Mouse (Mus musculus): ENCODE data around the gene Plxna1.

DNA sequence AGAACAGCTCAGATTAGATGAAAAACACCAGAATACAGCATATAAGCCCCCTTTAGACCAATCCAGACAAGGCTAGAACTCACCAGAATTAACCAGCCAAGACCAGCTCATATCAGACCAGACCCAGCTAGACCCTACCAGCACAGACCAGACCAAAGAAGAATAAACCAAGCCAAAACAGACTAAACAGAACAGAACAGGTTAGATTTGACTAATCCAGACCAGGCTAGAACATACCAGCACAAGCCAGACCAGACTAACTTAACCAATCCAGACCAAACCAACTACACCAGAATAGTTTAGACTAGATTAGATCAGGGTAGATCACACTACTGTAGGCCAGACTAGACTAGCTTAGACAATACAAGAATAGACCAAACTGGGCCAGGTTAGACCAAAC is 77.3 kb downstream of the Plxna1 start:
- TF ChIP-seq POLR2A (IDR thresholded peaks at IDR 0.05; ENCODE audit: extremely low read depth, insufficient read depth, low read length) = no peak
- TF ChIP-seq CTCF (IDR thresholded peaks at IDR 0.05; ENCODE audit: extremely low read depth, insufficient read depth, low read length) = no peak
